Mouse (Mus musculus) forebrain, postnatal 0 days (tissue): ENCODE measurements at regions not wholly inside any gene's neighbourhood (a gene's known extent, or its start where the extent isn't known, plus 50 kb on each side); places are given as distances from the start of the nearest gene placed in this dataset.

ENCODE experiments used
- ATAC-seq: fragments of 200-750 bp; cut with Nextera tagmentation; 2 replicates; pipeline ENCODE4 v1.8.0; 2017; ENCODE audit warnings: mild to moderate bottlenecking, moderate library complexity
- DNase-seq: peaks from one replicate; pipeline ENCODE4 v3.0.0-alpha.2; 2015
- H3K27ac ChIP-seq: fragments of 300-500 bp; sonication (generic); 2 replicates; pipeline ENCODE4 v1.5.1; 2014; ENCODE audit warnings: low read depth, mild to moderate bottlenecking, antibody characterized with exemption, low read length, moderate library complexity, mixed read lengths
- H3K27me3 ChIP-seq: fragments of 300-500 bp; sonication (generic); 2 replicates; pipeline ENCODE4 v1.6.1; 2014; ENCODE audit warnings: mild to moderate bottlenecking, low read length, mixed read lengths; ENCODE audit not compliant: insufficient read depth
- H3K36me3 ChIP-seq: fragments of 300-500 bp; sonication (generic); 2 replicates; pipeline ENCODE4 v1.6.1; 2014; ENCODE audit warnings: mild to moderate bottlenecking, moderate library complexity; ENCODE audit not compliant: insufficient read depth
- H3K4me1 ChIP-seq: fragments of 300-500 bp; sonication (generic); 2 replicates; pipeline ENCODE4 v1.6.1; 2014; ENCODE audit warnings: antibody characterized with exemption; ENCODE audit not compliant: insufficient read depth
- H3K4me2 ChIP-seq: fragments of 300-500 bp; sonication (generic); 2 replicates; pipeline ENCODE4 v1.6.1; 2014; ENCODE audit warnings: low read depth, mild to moderate bottlenecking, moderate library complexity
- H3K4me3 ChIP-seq: fragments of 300-500 bp; sonication (generic); 2 replicates; pipeline ENCODE4 v1.5.1; 2014; ENCODE audit warnings: low read depth, low read length, mixed read lengths
- H3K9ac ChIP-seq: fragments of 300-500 bp; sonication (generic); 2 replicates; pipeline ENCODE4 v1.6.1; 2014; ENCODE audit warnings: mild to moderate bottlenecking
- H3K9me3 ChIP-seq: fragments of 300-500 bp; sonication (generic); 2 replicates; pipeline ENCODE4 v1.6.1; 2016; ENCODE audit warnings: low read length
- CTCF ChIP-seq: sonication (generic); IDR thresholded peaks from 2 replicates; pipeline ENCODE4 v1.5.1; 2016; ENCODE audit warnings: antibody characterized with exemption, control low read depth, low read depth
- WGBS: fragments of 180-500 bp; shearing (Covaris S2); extraction: QIAGEN DNeasy Blood & Tissue Kit; methylation state at CpG from one replicate; pipeline ENCODE4 v1.1.7; 2014; 5-methylcytosine and 5-hydroxymethylcytosine counted together

GRCm38 (mm10) chr2:133443490-133443889 lies 108.5 kb upstream of the Bmp2 start:
- DNase-seq (no peak), ATAC-seq (no peak)
- WGBS, result 84% methylated on average over 2 of the region's 2 CpGs
- H3K36me3 ChIP-seq, result no peaks in the 10 kb centered on the region
- no peak overlapping the region for H3K27ac ChIP-seq
- no peak for TF ChIP-seq CTCF
- no peak overlapping the region for H3K9ac ChIP-seq
- H3K4me3 ChIP-seq, result no peak overlapping the region
- H3K4me2 ChIP-seq, result no peak overlapping the region
- no peaks in the 10 kb centered on the region for H3K27me3 ChIP-seq
- H3K4me1 ChIP-seq, result no peaks in the 10 kb centered on the region
- H3K9me3 ChIP-seq, result no peaks in the 10 kb centered on the region

GRCm38 (mm10) chr2:133452947-133453346 lies 99.0 kb upstream of the Bmp2 start:
- Histone ChIP-seq H3K9ac (no peak overlapping the region), H3K27me3 (no peaks in the 10 kb centered on the region), H3K4me1 (no peaks in the 10 kb centered on the region), H3K4me2 (no peak overlapping the region), H3K27ac (no peak overlapping the region), H3K4me3 (no peak overlapping the region), H3K9me3 (no peaks in the 10 kb centered on the region), H3K36me3 (no peaks in the 10 kb centered on the region)
- WGBS, result 85% methylated on average over 6 of the region's 6 CpGs
- TF ChIP-seq CTCF, result no peak
- DNase-seq, result no peak
- ATAC-seq, result no peak

GRCm38 (mm10) chr2:133455484-133456170 lies 96.3 kb upstream of the Bmp2 start:
- no peak overlapping the region for H3K4me2 ChIP-seq
- TF ChIP-seq CTCF, result no peak
- H3K4me3 ChIP-seq, result no peak overlapping the region
- 78% methylated on average over 7 of the region's 7 CpGs for WGBS
- ATAC-seq (no peak), DNase-seq (no peak)
- H3K27me3 ChIP-seq, result no peaks in the 10 kb centered on the region
- no peaks in the 10 kb centered on the region for H3K9me3 ChIP-seq
- no peaks in the 10 kb centered on the region for H3K36me3 ChIP-seq
- no peak overlapping the region for H3K9ac ChIP-seq
- no peaks in the 10 kb centered on the region for H3K4me1 ChIP-seq
- no peak overlapping the region for H3K27ac ChIP-seq

GRCm38 (mm10) chr2:133456785-133457184 lies 95.2 kb upstream of the Bmp2 start:
- H3K9ac ChIP-seq, result no peak overlapping the region
- H3K4me3 ChIP-seq, result no peak overlapping the region
- no peaks in the 10 kb centered on the region for H3K4me1 ChIP-seq
- no peak for ATAC-seq
- H3K27ac ChIP-seq, result no peak overlapping the region
- no peak overlapping the region for H3K4me2 ChIP-seq
- H3K36me3 ChIP-seq, result no peaks in the 10 kb centered on the region
- 84% methylated on average over 2 of the region's 2 CpGs for WGBS
- no peak for TF ChIP-seq CTCF
- DNase-seq, result no peak
- no peaks in the 10 kb centered on the region for H3K27me3 ChIP-seq
- H3K9me3 ChIP-seq, result no peaks in the 10 kb centered on the region

- H3K4me2 ChIP-seq, result no peak overlapping the region
- H3K9me3 ChIP-seq, result no peaks in the 10 kb centered on the region
- no peak overlapping the region for H3K9ac ChIP-seq
- no peaks in the 10 kb centered on the region for H3K4me1 ChIP-seq
- no peak for TF ChIP-seq CTCF
- no peaks in the 10 kb centered on the region for H3K36me3 ChIP-seq
- no peak overlapping the region for H3K4me3 ChIP-seq
- no peak overlapping the region for H3K27ac ChIP-seq
- WGBS, result 45% methylated on average over 2 of the region's 2 CpGs
- H3K27me3 ChIP-seq, result no peaks in the 10 kb centered on the region
- no peak for ATAC-seq
- no peak for DNase-seq
These were observed 93.2 kb upstream of the Bmp2 start for GRCm38 (mm10) chr2:133458735-133459134.

GRCm38 (mm10) chr2:133460814-133461213 lies 91.1 kb upstream of the Bmp2 start:
- H3K4me3 ChIP-seq, result no peak overlapping the region
- H3K4me2 ChIP-seq, result no peak overlapping the region
- H3K27ac ChIP-seq, result no peak overlapping the region
- no peak for DNase-seq
- no peaks in the 10 kb centered on the region for H3K4me1 ChIP-seq
- TF ChIP-seq CTCF, result no peak
- no peak for ATAC-seq
- no peaks in the 10 kb centered on the region for H3K27me3 ChIP-seq
- H3K36me3 ChIP-seq, result no peaks in the 10 kb centered on the region
- H3K9me3 ChIP-seq, result no peaks in the 10 kb centered on the region
- no peak overlapping the region for H3K9ac ChIP-seq
- WGBS, result 83% methylated on average over 7 of the region's 7 CpGs

- WGBS, result 92% methylated on average over 2 of the region's 2 CpGs
- Histone ChIP-seq H3K4me1 (no peaks in the 10 kb centered on the region), H3K9ac (no peak overlapping the region), H3K4me2 (no peak overlapping the region), H3K4me3 (no peak overlapping the region), H3K9me3 (no peaks in the 10 kb centered on the region), H3K27me3 (no peaks in the 10 kb centered on the region), H3K36me3 (no peaks in the 10 kb centered on the region), H3K27ac (no peak overlapping the region)
- no peak for TF ChIP-seq CTCF
- no peak for ATAC-seq
- DNase-seq, result no peak
These were observed 89.6 kb upstream of the Bmp2 start for GRCm38 (mm10) chr2:133462378-133462777.
